Mouse (Mus musculus) hindbrain, embryonic 16.5 days (tissue): ENCODE results near the gene Dync1i2. TPM values are rescaled to one million over a fixed set of nuclear protein-coding genes. Genes with fewer than 3 reads are reported as not detected.
A peak's percentile ranks its signal among the peaks of the same experiment; 100 is the strongest.

Experiments
- ATAC-seq: fragments of 200-750 bp; cut with Nextera tagmentation; 2 replicates; pipeline ENCODE4 v1.8.0; 2017; ENCODE audit warnings: moderate TSS enrichment, moderate library complexity
- H3K27ac ChIP-seq: fragments of 300-500 bp; sonication (generic); 2 replicates; pipeline ENCODE4 v1.5.1; 2014; ENCODE audit warnings: low read depth, mild to moderate bottlenecking, control low read depth, low read length, moderate library complexity
- H3K27me3 ChIP-seq: fragments of 300-500 bp; sonication (generic); replicated peaks from 2 replicates; pipeline ENCODE4 v1.6.1; 2014; ENCODE audit warnings: low read length; ENCODE audit not compliant: control insufficient read depth, insufficient read depth
- H3K36me3 ChIP-seq: fragments of 300-500 bp; sonication (generic); 2 replicates; pipeline ENCODE4 v1.6.1; 2014; ENCODE audit warnings: mild to moderate bottlenecking, low read length, moderate library complexity, mixed read lengths; ENCODE audit not compliant: control insufficient read depth, insufficient read depth
- H3K4me1 ChIP-seq: fragments of 300-500 bp; sonication (generic); 2 replicates; pipeline ENCODE4 v1.6.1; 2014; ENCODE audit warnings: low read depth, low read length; ENCODE audit not compliant: control insufficient read depth, insufficient read depth
- H3K4me2 ChIP-seq: fragments of 300-500 bp; sonication (generic); 2 replicates; pipeline ENCODE4 v1.6.1; 2014; ENCODE audit warnings: mild to moderate bottlenecking, low read length, control low read depth, moderate library complexity
- H3K4me3 ChIP-seq: fragments of 300-500 bp; sonication (generic); 2 replicates; pipeline ENCODE4 v1.5.1; 2014; ENCODE audit warnings: mild to moderate bottlenecking, low read length, control low read depth, moderate library complexity
- H3K9ac ChIP-seq: fragments of 300-500 bp; sonication (generic); 2 replicates; pipeline ENCODE4 v1.6.1; 2014; ENCODE audit warnings: low read depth, mild to moderate bottlenecking, control low read depth, low read length, moderate library complexity
- H3K9me3 ChIP-seq: fragments of 300-500 bp; sonication (generic); 2 replicates; pipeline ENCODE4 v1.6.1; 2014; ENCODE audit warnings: mild to moderate bottlenecking, low read length, moderate library complexity; ENCODE audit not compliant: control insufficient read depth
- WGBS: fragments of 180-500 bp; shearing (Covaris S2); extraction: QIAGEN DNeasy Blood & Tissue Kit; methylation state at CpG from one replicate; pipeline ENCODE4 v1.1.7; 2014; 5-methylcytosine and 5-hydroxymethylcytosine counted together
- polyA plus RNA-seq: library from polyadenylated mRNA; unstranded; fragments of >200 nt; fragmentation: Nextera tagmentation; extraction: Ambion mirVana; gene quantifications from 2 replicates; pipeline ENCODE4 v1.2.1, GENCODE M21; 2015

Gene Dync1i2
- polyA plus RNA-seq, 1 experiment from 2014 or later: 145 TPM

GRCm38 (mm10) chr2:71273955-71274679 is 62.6 kb downstream of the Dync1i2 start:
- peaks cover 2% of the 10 kb centered on the region; the same call in 1 of the 2 replicates for H3K4me1 ChIP-seq
- H3K36me3 ChIP-seq: peaks cover 14% of the 10 kb centered on the region
- 73% methylated on average over 23 of the region's 23 CpGs for WGBS
- no peak overlapping the region for H3K9ac ChIP-seq
- no peak overlapping the region for H3K4me3 ChIP-seq
- ATAC-seq: no peak
- no peak overlapping the region for H3K27ac ChIP-seq
- no peaks in the 10 kb centered on the region for H3K27me3 ChIP-seq
- H3K9me3 ChIP-seq: no peaks in the 10 kb centered on the region
- no peak overlapping the region for H3K4me2 ChIP-seq

- no peak overlapping the region for H3K4me2 ChIP-seq
- no peaks in the 10 kb centered on the region for H3K9me3 ChIP-seq
- no peak overlapping the region for H3K27ac ChIP-seq
- WGBS: 58% methylated on average over 7 of the region's 7 CpGs
- no peak overlapping the region for H3K9ac ChIP-seq
- peaks cover 14% of the 10 kb centered on the region for H3K36me3 ChIP-seq
- no peak for ATAC-seq
- no peaks in the 10 kb centered on the region for H3K27me3 ChIP-seq
- peaks cover 5% of the 10 kb centered on the region; the same call in 1 of the 2 replicates for H3K4me1 ChIP-seq
- no peak overlapping the region for H3K4me3 ChIP-seq
Observed at GRCm38 (mm10) chr2:71275734-71276133, 64.2 kb downstream of the Dync1i2 start.

- peak; percentile 37; the same call in 1 of the 2 replicates for ATAC-seq
- Histone ChIP-seq H3K36me3 (peaks cover 22% of the 10 kb centered on the region), H3K4me1 (peaks cover 5% of the 10 kb centered on the region; the same call in 1 of the 2 replicates), H3K9ac (no peak overlapping the region), H3K9me3 (no peaks in the 10 kb centered on the region), H3K4me3 (no peak overlapping the region), H3K27me3 (no peaks in the 10 kb centered on the region), H3K27ac (no peak overlapping the region), H3K4me2 (no peak overlapping the region)
- 58% methylated on average over 23 of the region's 23 CpGs for WGBS
Observed at GRCm38 (mm10) chr2:71278791-71279775, 67.6 kb downstream of the Dync1i2 start.

GRCm38 (mm10) chr2:71281981-71282380 is 70.5 kb downstream of the Dync1i2 start:
- H3K36me3 ChIP-seq: peaks cover 11% of the 10 kb centered on the region
- H3K4me2 ChIP-seq: no peak overlapping the region
- 90% methylated on average over 1 of the region's 1 CpGs for WGBS
- H3K27ac ChIP-seq: no peak overlapping the region
- H3K9me3 ChIP-seq: no peaks in the 10 kb centered on the region
- H3K4me1 ChIP-seq: peaks cover 5% of the 10 kb centered on the region; the same call in 1 of the 2 replicates
- H3K4me3 ChIP-seq: no peak overlapping the region
- ATAC-seq: no peak; the same call in 1 of the 2 replicates
- no peaks in the 10 kb centered on the region for H3K27me3 ChIP-seq
- H3K9ac ChIP-seq: no peak overlapping the region

GRCm38 (mm10) chr2:71290107-71290775 is 78.7 kb downstream of the Dync1i2 start:
- Histone ChIP-seq H3K27ac (no peak overlapping the region; the same call in 1 of the 2 replicates), H3K4me2 (no peak overlapping the region), H3K9ac (no peak overlapping the region), H3K27me3 (no peaks in the 10 kb centered on the region), H3K4me1 (peaks cover 6% of the 10 kb centered on the region), H3K36me3 (no peaks in the 10 kb centered on the region), H3K9me3 (no peaks in the 10 kb centered on the region), H3K4me3 (no peak overlapping the region)
- peak; percentile 68 for ATAC-seq
- WGBS: 60% methylated on average over 6 of the region's 6 CpGs

- Histone ChIP-seq H3K36me3 (peaks cover 4% of the 10 kb centered on the region; the same call in 1 of the 2 replicates), H3K9me3 (no peaks in the 10 kb centered on the region), H3K27me3 (no peaks in the 10 kb centered on the region), H3K4me1 (peaks cover 6% of the 10 kb centered on the region), H3K4me2 (no peak overlapping the region), H3K4me3 (no peak overlapping the region), H3K9ac (no peak overlapping the region), H3K27ac (no peak overlapping the region)
- 48% methylated on average over 5 of the region's 5 CpGs for whole genome bisulfite sequencing
- no peak for ATAC-seq
Observed at GRCm38 (mm10) chr2:71291566-71291965, 80.1 kb downstream of the Dync1i2 start.

GRCm38 (mm10) chr2:71293983-71294382 is 82.5 kb downstream of the Dync1i2 start:
- 65% methylated on average over 3 of the region's 3 CpGs for WGBS
- H3K36me3 ChIP-seq: peaks cover 7% of the 10 kb centered on the region; the same call in 1 of the 2 replicates
- peaks cover 6% of the 10 kb centered on the region for H3K4me1 ChIP-seq
- H3K9ac ChIP-seq: no peak overlapping the region
- H3K27ac ChIP-seq: no peak overlapping the region
- no peak for ATAC-seq
- no peak overlapping the region for H3K4me3 ChIP-seq
- H3K4me2 ChIP-seq: no peak overlapping the region
- no peaks in the 10 kb centered on the region for H3K9me3 ChIP-seq
- no peaks in the 10 kb centered on the region for H3K27me3 ChIP-seq

- Histone ChIP-seq H3K4me2 (no peak overlapping the region), H3K9ac (no peak overlapping the region), H3K36me3 (peaks cover 7% of the 10 kb centered on the region; the same call in 1 of the 2 replicates), H3K27ac (peak overlapping the region; percentile 56), H3K4me3 (no peak overlapping the region), H3K9me3 (no peaks in the 10 kb centered on the region), H3K27me3 (no peaks in the 10 kb centered on the region), H3K4me1 (peaks cover 6% of the 10 kb centered on the region)
- 39% methylated on average over 7 of the region's 7 CpGs for WGBS
- ATAC-seq: no peak
Observed at GRCm38 (mm10) chr2:71294489-71294888, 83.0 kb downstream of the Dync1i2 start.
